Mouse (Mus musculus) layer of hippocampus, postnatal 25 days (tissue): Measurements from ENCODE around the gene Myh2. TPM values are rescaled to one million over a fixed set of nuclear protein-coding genes. Genes with fewer than 3 reads are reported as not detected.

Source experiments
- DNase-seq, 2 experiments: peaks; one replicate each; pipeline ENCODE4 v3.0.0; 2022; ENCODE audit warnings: mixed read lengths in 2 of 2, low spot score in 1 of 2; ENCODE audit errors: extremely low spot score in 1 of 2
- total RNA-seq, 2 experiments: library from RNA; stranded (reverse); gene quantifications; 2 replicates each; pipeline ENCODE4 v1.2.3; 2021

Gene Myh2
- total RNA-seq, 2 experiments from 2014 or later = 0.16 to 0.17 TPM

GRCm38 (mm10) chr11:67235639-67236358, 65.0 kb downstream of the Myh2 start:
- peak in 1 of 2 experiments; percentile 64 for DNase-seq

GRCm38 (mm10) chr11:67236799-67237198, 66.0 kb downstream of the Myh2 start:
- no peak for DNase-seq

- DNase-seq = no peak
These were observed 66.8 kb downstream of the Myh2 start, which contains the start of gene Myh4 for GRCm38 (mm10) chr11:67237481-67238079. Gene Myh4, plus strand, starts transcription at chr11:67238029.

- no peak for DNase-seq
These were observed 70.2 kb downstream of the Myh2 start for GRCm38 (mm10) chr11:67241051-67241450.

Other genes with a start within 250 kb of the Myh2 start
- not detected for gene Tmem238l, start 214.4 kb upstream of the Myh2 start, total RNA-seq
- gene Tmem220, start 145.9 kb upstream of the Myh2 start, total RNA-seq = under 1 TPM; 0.52 to 0.66 TPM
- 10 to 100 TPM; 20.9 to 29.2 TPM for gene Adprm, start 118.4 kb upstream of the Myh2 start, total RNA-seq
- 1 to 10 TPM; 8.3 to 9.5 TPM for gene Sco1, start 118.4 kb upstream of the Myh2 start, total RNA-seq
- under 1 TPM; 0.59 to 0.66 TPM for gene Myh3, start 92.7 kb upstream of the Myh2 start, total RNA-seq
- under 1 TPM; 0.07 to 0.12 TPM for gene Myh1, start 29.0 kb downstream of the Myh2 start, total RNA-seq
- under 1 TPM; 0.10 to 0.28 TPM for gene Myh4, start 67.0 kb downstream of the Myh2 start, total RNA-seq
- gene Myh8, start 106.1 kb downstream of the Myh2 start, total RNA-seq = 1 to 10 TPM; 1.3 to 1.4 TPM
- under 1 TPM; 0.07 to 0.12 TPM for gene Myh13, start 150.6 kb downstream of the Myh2 start, total RNA-seq